Mouse (Mus musculus): ENCODE measurements at regions not wholly inside any gene's neighbourhood (a gene's known extent, or its start where the extent isn't known, plus 50 kb on each side); places are given as distances from the start of the nearest gene placed in this dataset.

DNA sequence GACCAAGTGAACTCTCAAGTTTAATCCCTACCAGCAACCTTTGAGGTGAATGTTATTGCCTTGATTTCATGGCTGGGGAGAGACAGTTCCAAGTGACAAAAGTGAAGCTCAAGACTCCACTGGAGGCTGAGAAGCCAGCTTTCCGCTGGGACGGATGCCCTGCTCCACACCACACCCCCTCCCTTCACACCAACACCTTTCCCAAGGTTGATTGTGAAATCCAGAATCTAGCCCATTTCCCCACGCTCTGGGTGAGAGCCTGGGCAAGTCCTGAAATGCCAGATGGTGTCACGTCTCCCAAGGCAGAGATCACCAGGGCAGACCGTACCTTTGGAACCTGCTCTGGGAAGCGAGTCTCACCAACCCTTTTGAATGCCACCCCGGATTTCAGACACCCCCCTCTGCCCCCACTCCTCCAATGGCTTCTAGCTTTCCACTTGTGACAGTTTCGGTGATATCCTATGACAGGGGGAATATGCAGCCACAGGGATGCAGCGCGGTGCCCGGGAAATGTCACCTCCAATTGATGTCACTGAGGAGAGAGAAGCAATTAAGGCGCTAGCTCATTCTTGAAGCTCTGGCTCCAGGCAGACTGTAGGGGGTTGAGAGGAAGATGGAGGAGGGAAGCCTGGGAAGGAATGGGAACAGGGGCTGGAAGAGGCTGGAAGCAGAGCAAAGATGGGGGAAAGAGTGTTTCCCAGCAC, 379.0 kb downstream of the Med13l start:
- TF ChIP-seq CTCF (IDR thresholded peaks at IDR 0.05) (no peak), POLR2A (IDR thresholded peaks at IDR 0.05; ENCODE audit: insufficient read depth, low read depth, low read length) (no peak)

Data from heart, adult 2 months (tissue).